Mouse (Mus musculus) neural tube, embryonic 11.5 days (tissue): Measurements from ENCODE around the gene Dusp19. TPM values are rescaled to one million over a fixed set of nuclear protein-coding genes. Genes with fewer than 3 reads are reported as not detected.

ENCODE experiments used
- ATAC-seq: fragments of 200-750 bp; cut with Nextera tagmentation; 2 replicates; pipeline ENCODE4 v1.8.0; 2017; ENCODE audit warnings: moderate number of reproducible peaks, mild to moderate bottlenecking, moderate TSS enrichment, moderate library complexity; ENCODE audit not compliant: insufficient read depth, low FRiP score, low TSS enrichment
- DNase-seq: peaks from one replicate; pipeline ENCODE4 v3.0.0-alpha.2; 2015; ENCODE audit warnings: low spot score
- H3K27ac ChIP-seq: fragments of 300-500 bp; sonication (generic); 2 replicates; pipeline ENCODE4 v1.5.1; 2014; ENCODE audit warnings: low read depth, mild to moderate bottlenecking, low read length
- H3K27me3 ChIP-seq: fragments of 300-500 bp; sonication (generic); 2 replicates; pipeline ENCODE4 v1.6.1; 2014; ENCODE audit warnings: mild to moderate bottlenecking, low read length, mixed read lengths; ENCODE audit not compliant: control insufficient read depth, insufficient read depth
- H3K36me3 ChIP-seq: fragments of 300-500 bp; sonication (generic); 2 replicates; pipeline ENCODE4 v1.6.1; 2014; ENCODE audit warnings: mild to moderate bottlenecking, low read length, moderate library complexity, mixed read lengths; ENCODE audit not compliant: control insufficient read depth, insufficient read depth
- H3K4me1 ChIP-seq: fragments of 300-500 bp; sonication (generic); 2 replicates; pipeline ENCODE4 v1.6.1; 2014; ENCODE audit warnings: low read length, mixed read lengths; ENCODE audit not compliant: control insufficient read depth, insufficient read depth
- H3K4me2 ChIP-seq: fragments of 300-500 bp; sonication (generic); 2 replicates; pipeline ENCODE4 v1.6.1; 2014; ENCODE audit warnings: low read depth, mild to moderate bottlenecking, moderate library complexity
- H3K4me3 ChIP-seq: fragments of 300-500 bp; sonication (generic); 2 replicates; pipeline ENCODE4 v1.5.1; 2014; ENCODE audit warnings: low read depth, low read length
- H3K9ac ChIP-seq: fragments of 300-500 bp; sonication (generic); 2 replicates; pipeline ENCODE4 v1.6.1; 2014; ENCODE audit warnings: mild to moderate bottlenecking, low read length
- H3K9me3 ChIP-seq: fragments of 300-500 bp; sonication (generic); 2 replicates; pipeline ENCODE4 v1.6.1; 2016; ENCODE audit warnings: low read length; ENCODE audit not compliant: control insufficient read depth
- WGBS: fragments of 180-500 bp; shearing (Covaris S2); extraction: QIAGEN DNeasy Blood & Tissue Kit; methylation state at CpG from one replicate; pipeline ENCODE4 v1.1.7; 2014; 5-methylcytosine and 5-hydroxymethylcytosine counted together
- polyA plus RNA-seq: library from polyadenylated mRNA; unstranded; fragments of >200 nt; fragmentation: Nextera tagmentation; extraction: Ambion mirVana; gene quantifications from 2 replicates; pipeline ENCODE4 v1.2.1, GENCODE M21; 2014

Dusp19 gene
- polyA plus RNA-seq, 1 experiment from 2014 or later: 18.1 TPM

DNA sequence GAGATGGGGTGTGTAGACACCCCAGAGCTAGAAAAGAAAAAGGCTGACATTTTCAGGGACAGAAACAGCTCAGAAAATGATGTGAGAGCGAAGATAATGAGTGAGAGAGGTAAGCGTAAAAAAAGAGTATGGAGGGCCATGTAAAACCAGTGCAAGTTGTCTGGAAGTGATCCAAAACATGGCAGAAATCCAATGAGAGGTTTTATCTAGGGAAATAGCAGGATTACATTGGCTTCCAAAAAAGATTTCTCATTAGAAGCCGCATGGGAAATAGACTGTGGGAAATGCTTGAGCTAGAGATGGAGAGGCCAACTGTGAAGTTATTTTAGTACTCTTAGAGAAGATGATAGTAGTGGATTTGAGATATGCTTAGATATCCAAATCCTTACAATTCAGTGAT, 5.1 kb downstream of the Dusp19 start:
- H3K9me3 ChIP-seq: no peaks in the 10 kb centered on the region
- H3K27me3 ChIP-seq: no peaks in the 10 kb centered on the region
- H3K4me3 ChIP-seq: no peak overlapping the region
- WGBS: 92% methylated on average over 3 of the region's 3 CpGs
- DNase-seq: no peak
- no peak for ATAC-seq
- peaks cover 4% of the 10 kb centered on the region; the same call in 1 of the 2 replicates for H3K4me1 ChIP-seq
- H3K9ac ChIP-seq: no peak overlapping the region
- no peak overlapping the region for H3K4me2 ChIP-seq
- H3K36me3 ChIP-seq: peaks cover 2% of the 10 kb centered on the region; the same call in 1 of the 2 replicates
- no peak overlapping the region for H3K27ac ChIP-seq

DNA sequence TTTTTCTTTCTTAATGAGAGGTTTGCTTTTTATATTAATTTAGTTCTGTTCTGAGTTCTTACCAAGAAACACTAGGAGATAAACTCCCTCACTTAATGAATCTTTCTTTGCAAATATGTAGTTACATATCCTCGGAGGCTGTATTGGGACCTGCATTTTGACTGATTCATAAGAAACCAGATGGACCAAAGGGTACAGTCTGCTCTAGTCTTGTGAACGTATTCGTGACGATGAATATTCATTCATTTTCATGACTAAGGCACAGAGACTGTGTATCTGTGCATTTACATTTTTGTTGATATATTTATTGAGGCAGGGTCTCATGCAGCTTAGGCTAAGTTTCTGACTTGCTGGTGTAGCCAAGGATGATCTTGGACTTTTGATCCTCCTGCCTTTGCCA, 7.7 kb downstream of the Dusp19 start:
- DNase-seq (no peak), ATAC-seq (no peak)
- H3K4me2 ChIP-seq: no peak overlapping the region
- no peaks in the 10 kb centered on the region for H3K9me3 ChIP-seq
- no peak overlapping the region for H3K27ac ChIP-seq
- H3K36me3 ChIP-seq: peaks cover 2% of the 10 kb centered on the region; the same call in 1 of the 2 replicates
- no peak overlapping the region for H3K9ac ChIP-seq
- no peak overlapping the region for H3K4me3 ChIP-seq
- no peaks in the 10 kb centered on the region for H3K4me1 ChIP-seq
- H3K27me3 ChIP-seq: no peaks in the 10 kb centered on the region
- 94% methylated on average over 4 of the region's 4 CpGs for WGBS

DNA sequence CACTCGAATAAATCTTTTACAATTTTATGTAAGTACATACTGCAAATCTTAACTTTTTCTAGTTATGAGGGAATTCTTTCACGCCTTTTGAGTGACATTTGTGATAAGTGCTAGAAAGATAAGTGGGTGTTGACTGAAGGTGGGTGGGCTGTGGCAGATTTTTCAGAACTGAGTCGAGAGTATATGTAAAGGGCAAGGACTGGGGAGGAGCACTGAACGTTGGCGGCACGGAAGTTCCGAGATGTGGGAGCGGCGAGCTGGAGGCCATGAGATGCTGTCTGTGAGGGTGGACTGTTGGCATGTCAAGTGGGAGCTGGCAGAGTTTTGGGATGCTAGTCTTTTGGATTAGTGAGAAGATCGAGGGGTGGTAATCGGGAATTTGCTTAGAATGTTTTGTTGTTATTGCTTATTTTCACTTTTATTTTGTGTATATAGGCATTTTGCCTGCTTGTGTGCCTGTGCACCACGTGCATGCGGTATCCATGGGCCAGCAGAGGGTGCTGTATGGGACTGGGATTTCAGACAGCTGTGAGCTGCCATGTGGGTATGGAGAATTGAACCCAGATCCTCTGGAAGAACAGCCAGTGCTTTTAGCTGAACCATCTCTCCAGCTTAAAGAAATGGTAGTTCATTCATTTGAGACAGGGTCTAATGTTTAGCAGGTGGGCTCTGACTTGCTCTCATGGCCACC, 15.6 kb downstream of the Dusp19 start:
- Histone ChIP-seq H3K27me3 (no peaks in the 10 kb centered on the region), H3K4me1 (no peaks in the 10 kb centered on the region), H3K4me3 (no peak overlapping the region), H3K4me2 (no peak overlapping the region), H3K9me3 (no peaks in the 10 kb centered on the region), H3K9ac (no peak overlapping the region), H3K27ac (no peak overlapping the region), H3K36me3 (no peaks in the 10 kb centered on the region)
- DNase-seq (no peak), ATAC-seq (no peak)
- 91% methylated on average over 13 of the region's 13 CpGs for WGBS

DNA sequence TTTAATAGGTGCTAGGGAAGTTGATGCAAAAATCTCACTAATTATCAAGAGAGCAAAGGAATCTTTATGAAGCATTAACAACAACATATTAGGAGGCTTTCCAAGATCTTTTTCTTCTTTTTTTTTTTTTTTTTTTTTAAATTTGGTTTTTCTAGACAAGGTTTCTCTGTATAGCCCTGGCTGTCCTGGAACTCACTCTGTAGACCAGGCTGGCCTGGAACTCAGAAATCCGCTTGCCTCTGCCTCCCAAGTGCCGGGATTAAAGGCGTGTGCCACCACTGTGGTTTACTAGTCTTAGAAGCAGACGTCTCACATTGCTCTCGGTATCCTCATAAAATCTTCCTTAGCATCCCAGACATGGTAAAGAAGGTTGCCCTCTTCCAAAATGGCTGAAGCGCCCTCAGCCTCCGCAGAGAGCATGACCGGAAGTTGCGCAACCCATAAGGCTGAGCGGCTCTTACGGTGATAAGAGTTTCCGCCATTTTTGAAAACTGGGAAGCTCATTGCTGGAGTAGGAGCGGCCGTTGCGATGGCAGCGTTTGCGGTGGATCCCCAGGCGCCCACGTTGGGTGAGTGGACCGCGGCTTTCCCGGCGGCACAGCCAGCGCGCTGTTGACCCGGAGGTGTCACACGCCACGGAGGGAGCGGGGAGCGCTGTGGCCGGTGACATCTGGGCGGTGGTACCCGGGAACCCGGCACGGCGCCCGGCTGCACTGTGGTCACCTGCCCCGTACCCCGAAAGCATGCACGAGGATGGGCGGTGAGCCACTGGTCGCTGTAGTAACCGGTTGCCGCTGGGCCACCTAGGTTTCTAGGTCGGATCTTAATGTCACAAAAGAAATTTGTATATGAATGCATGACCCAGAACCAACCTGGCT, 21.8 kb downstream of the Dusp19 start:
- no peaks in the 10 kb centered on the region for H3K27me3 ChIP-seq
- ATAC-seq (peak; percentile 97), DNase-seq (peak; percentile 94)
- H3K36me3 ChIP-seq: no peaks in the 10 kb centered on the region
- peaks cover 5% of the 10 kb centered on the region; the same call in 1 of the 2 replicates for H3K4me1 ChIP-seq
- under 1% methylated on average over 45 of the region's 45 CpGs for WGBS
- peak overlapping the region; percentile 35 for H3K4me2 ChIP-seq
- H3K27ac ChIP-seq: peak overlapping the region; percentile 56; the same call in 1 of the 2 replicates
- peak overlapping the region; percentile 72 for H3K9ac ChIP-seq
- H3K9me3 ChIP-seq: no peaks in the 10 kb centered on the region
- H3K4me3 ChIP-seq: peak overlapping the region; percentile 89

- peak overlapping the region; percentile 89 for H3K4me3 ChIP-seq
- H3K27me3 ChIP-seq: no peaks in the 10 kb centered on the region
- no peak for ATAC-seq
- peak overlapping the region; percentile 35 for H3K4me2 ChIP-seq
- H3K27ac ChIP-seq: no peak overlapping the region
- H3K9me3 ChIP-seq: no peaks in the 10 kb centered on the region
- no peaks in the 10 kb centered on the region for H3K36me3 ChIP-seq
- H3K4me1 ChIP-seq: peaks cover 5% of the 10 kb centered on the region; the same call in 1 of the 2 replicates
- WGBS: 17% methylated on average over 8 of the region's 8 CpGs
- no peak for DNase-seq
- H3K9ac ChIP-seq: no peak overlapping the region; the same call in 1 of the 2 replicates
These were observed 22.6 kb downstream of the Dusp19 start for GRCm38 (mm10) chr2:80639398-80639797.

DNA sequence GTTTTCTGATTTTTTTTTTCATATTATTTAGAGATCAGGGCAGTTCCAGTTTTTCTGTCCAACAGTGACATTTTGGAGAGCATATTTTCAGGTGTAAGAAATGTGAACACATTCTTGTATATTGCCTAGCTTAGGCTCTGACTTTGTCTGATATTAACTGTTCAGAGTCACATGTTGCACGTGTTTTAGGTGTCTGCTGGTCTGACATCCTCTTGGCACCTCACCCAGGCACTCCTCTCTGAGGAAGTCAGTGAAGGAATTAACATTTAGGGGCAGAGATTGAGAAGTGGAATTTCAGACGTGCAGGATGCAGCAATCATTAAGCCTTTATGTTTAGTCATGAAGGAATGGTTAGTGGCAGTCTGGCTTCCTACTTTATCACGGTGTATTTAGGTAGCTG, 23.0 kb downstream of the Dusp19 start:
- Histone ChIP-seq H3K4me1 (peaks cover 5% of the 10 kb centered on the region; the same call in 1 of the 2 replicates), H3K4me3 (no peak overlapping the region), H3K9me3 (no peaks in the 10 kb centered on the region), H3K9ac (no peak overlapping the region), H3K27me3 (no peaks in the 10 kb centered on the region), H3K27ac (no peak overlapping the region), H3K4me2 (no peak overlapping the region; the same call in 1 of the 2 replicates), H3K36me3 (0 out of 2 replicates have a peak, but pooled peaks cover 2% of the 10 kb centered on the region)
- WGBS: 77% methylated on average over 3 of the region's 3 CpGs
- DNase-seq (no peak), ATAC-seq (no peak)

DNA sequence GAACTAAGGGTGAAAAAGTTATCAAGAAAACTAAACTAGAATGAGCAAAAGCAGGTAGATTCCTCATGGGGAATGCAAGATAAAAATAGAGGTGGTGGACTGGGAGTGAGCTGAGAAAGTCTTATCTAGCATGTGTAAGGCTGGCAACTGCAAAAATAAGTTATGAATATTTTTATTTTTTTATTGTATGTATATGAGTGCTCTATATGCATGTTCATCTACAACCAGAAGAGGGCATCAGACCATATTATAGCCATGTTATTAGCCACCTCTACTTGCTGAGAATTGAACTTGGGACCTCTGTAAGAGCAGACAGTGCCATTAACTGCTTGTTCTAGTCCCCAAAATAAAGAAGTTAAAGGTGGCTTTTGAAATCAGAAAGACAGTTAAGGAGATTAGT, 44.6 kb downstream of the Dusp19 start:
- H3K9me3 ChIP-seq: no peaks in the 10 kb centered on the region
- no peaks in the 10 kb centered on the region for H3K27me3 ChIP-seq
- H3K4me2 ChIP-seq: no peak overlapping the region
- no peaks in the 10 kb centered on the region for H3K4me1 ChIP-seq
- DNase-seq (no peak), ATAC-seq (no peak)
- H3K27ac ChIP-seq: no peak overlapping the region
- peaks cover 6% of the 10 kb centered on the region for H3K36me3 ChIP-seq
- no peak overlapping the region for H3K9ac ChIP-seq
- H3K4me3 ChIP-seq: no peak overlapping the region

GRCm38 (mm10) chr2:80662682-80663081, 45.8 kb downstream of the Dusp19 start:
- no peak for DNase-seq
- Histone ChIP-seq H3K4me2 (no peak overlapping the region), H3K4me3 (no peak overlapping the region), H3K9ac (no peak overlapping the region), H3K27ac (no peak overlapping the region), H3K9me3 (no peaks in the 10 kb centered on the region), H3K4me1 (no peaks in the 10 kb centered on the region), H3K36me3 (peaks cover 4% of the 10 kb centered on the region; the same call in 1 of the 2 replicates), H3K27me3 (no peaks in the 10 kb centered on the region)
- no peak for ATAC-seq
- WGBS: 93% methylated on average over 2 of the region's 2 CpGs
